Mouse (Mus musculus) bone marrow, adult 2 months (tissue): ENCODE measurements around the gene Tbr1. TPM values are rescaled to one million over a fixed set of nuclear protein-coding genes. Genes with fewer than 3 reads are reported as not detected.

Source experiments
- H3K27ac ChIP-seq: fragments of 200-500 bp; 2 replicates; pipeline ENCODE4 v1.5.1; 2012; ENCODE audit warnings: low read depth, mild to moderate bottlenecking, control low read depth, inconsistent platforms, low read length; ENCODE audit not compliant: control insufficient read depth, poor library complexity, insufficient read depth
- H3K4me1 ChIP-seq: fragments of 200-500 bp; 2 replicates; pipeline ENCODE4 v1.6.1; 2011; ENCODE audit warnings: low read length; ENCODE audit not compliant: control insufficient read depth, insufficient read depth
- H3K4me3 ChIP-seq: fragments of 200-500 bp; replicated peaks from 2 replicates; pipeline ENCODE3; 2011; ENCODE audit warnings: mild to moderate bottlenecking, low read depth, low read length, control low read depth; ENCODE audit not compliant: control insufficient read depth
- CTCF ChIP-seq: fragments of 200-500 bp; IDR thresholded peaks from 2 replicates; pipeline ENCODE4 v1.5.1; 2011; ENCODE audit warnings: low read length, control low read depth; ENCODE audit not compliant: control insufficient read depth, insufficient read depth
- POLR2A ChIP-seq: fragments of 200-500 bp; IDR thresholded peaks from 2 replicates; pipeline ENCODE4 v1.6.1; 2011; ENCODE audit warnings: low read depth, mild to moderate bottlenecking, control low read depth, low read length, borderline replicate concordance; ENCODE audit not compliant: control insufficient read depth
- WGBS: fragments of 180-500 bp; shearing (Covaris S2); methylation state at CpG from one replicate; pipeline ENCODE4 v1.1.7; 2018; 5-methylcytosine and 5-hydroxymethylcytosine counted together
- polyA plus RNA-seq: library from polyadenylated mRNA; stranded (reverse); fragments of >200 nt; gene quantifications from 2 replicates; pipeline ENCODE4 v1.2.4, GENCODE M21; 2011; ENCODE audit warnings: low replicate concordance; ENCODE audit not compliant: missing spikeins, insufficient read depth, insufficient read length

Tbr1 gene
- polyA plus RNA-seq, 1 experiment: not detected

GRCm38 (mm10) chr2:61815583-61816313 lies 13.0 kb downstream of the Tbr1 start:
- TF ChIP-seq POLR2A (no peak), CTCF (no peak)
- 42% methylated on average over 65 of the region's 66 CpGs for WGBS
- Histone ChIP-seq H3K27ac (no peak overlapping the region), H3K4me1 (no peaks in the 10 kb centered on the region), H3K4me3 (no peak overlapping the region)

GRCm38 (mm10) chr2:61818197-61818596 lies 15.5 kb downstream of the Tbr1 start:
- H3K27ac ChIP-seq: no peak overlapping the region
- no peaks in the 10 kb centered on the region for H3K4me1 ChIP-seq
- TF ChIP-seq POLR2A: no peak
- TF ChIP-seq CTCF: no peak
- WGBS: 69% methylated on average over 1 of the region's 1 CpGs
- no peak overlapping the region for H3K4me3 ChIP-seq

GRCm38 (mm10) chr2:61820203-61820602 lies 17.5 kb downstream of the Tbr1 start:
- TF ChIP-seq POLR2A (no peak), CTCF (no peak)
- WGBS: 9% methylated on average over 4 of the region's 4 CpGs
- no peak overlapping the region for H3K27ac ChIP-seq
- H3K4me1 ChIP-seq: no peaks in the 10 kb centered on the region
- H3K4me3 ChIP-seq: no peak overlapping the region

- Histone ChIP-seq H3K27ac (no peak overlapping the region), H3K4me1 (no peaks in the 10 kb centered on the region), H3K4me3 (no peak overlapping the region)
- WGBS: 79% methylated on average over 1 of the region's 1 CpGs
- no peak for TF ChIP-seq CTCF
- TF ChIP-seq POLR2A: no peak
These were observed 20.9 kb downstream of the Tbr1 start for GRCm38 (mm10) chr2:61823426-61824140.

GRCm38 (mm10) chr2:61837243-61837806 lies 34.6 kb downstream of the Tbr1 start:
- Histone ChIP-seq H3K4me3 (no peak overlapping the region), H3K4me1 (no peaks in the 10 kb centered on the region), H3K27ac (no peak overlapping the region)
- no peak for TF ChIP-seq POLR2A
- no peak for TF ChIP-seq CTCF
- 78% methylated on average over 2 of the region's 2 CpGs for WGBS

Other genes starting within 250 kb of the Tbr1 start
- gene Tank, start 224.3 kb upstream of the Tbr1 start, polyA plus RNA-seq: 11.5 and 21.9 TPM in 2 replicates
- 43.3 and 70.8 TPM in 2 replicates for gene Psmd14, start 91.2 kb upstream of the Tbr1 start, polyA plus RNA-seq
- not detected in 2 replicates for gene Slc4a10, start 243.5 kb downstream of the Tbr1 start, polyA plus RNA-seq